Mouse (Mus musculus) heart, postnatal 0 days (tissue): ENCODE measurements around the gene Tat.

Source experiments
- CTCF ChIP-seq: IDR thresholded peaks from 2 replicates; pipeline ENCODE4 v1.5.1; 2016; ENCODE audit warnings: antibody characterized with exemption, control low read depth, low read depth
- EP300 ChIP-seq: IDR thresholded peaks from 2 replicates; pipeline ENCODE4 v1.6.1; 2016; ENCODE audit warnings: antibody characterized with exemption, low read depth

DNA sequence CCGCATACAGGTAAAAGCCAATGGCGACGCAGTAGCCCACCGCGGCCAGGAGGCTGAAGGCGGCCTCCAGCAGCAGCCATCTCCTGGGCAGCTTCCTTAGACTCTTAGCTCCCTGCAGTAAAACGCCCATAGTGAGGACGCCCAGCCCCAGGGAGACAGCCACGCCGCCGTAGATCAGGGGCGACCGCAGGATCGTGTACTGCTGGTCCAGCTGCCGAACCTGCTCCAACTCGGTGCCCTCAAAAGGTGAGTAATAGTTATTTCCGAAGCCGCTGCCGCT is 42.0 kb upstream of the Tat start:
- TF ChIP-seq EP300 (no peak), CTCF (no peak)
